Mouse (Mus musculus) heart, postnatal 14 days (tissue): ENCODE measurements around the gene Pigv. TPM values are rescaled to one million over a fixed set of nuclear protein-coding genes. Genes with fewer than 3 reads are reported as not detected.

ENCODE experiments used
- DNase-seq, 2 experiments: peaks; one replicate each; pipeline ENCODE4 v3.0.0; 2021 to 2022
- intact Hi-C: fragments of 180-260 bp; cut with DNase I; formaldehyde crosslinking; loops from one replicate; pipeline ENCODE4 v1.15.1; 2025
- microRNA-seq, 2 experiments: library from miRNA; unstranded; fragments of <30 nt; microRNA quantifications; one replicate each; pipeline ENCODE4 v1.2.0; 2021 to 2022
- total RNA-seq, 2 experiments: library from RNA; stranded (reverse); gene quantifications; 2 replicates each; pipeline ENCODE4 v1.2.3; 2021

Pigv gene
- total RNA-seq, 2 experiments from 2014 or later = 10.4 to 10.7 TPM

DNA sequence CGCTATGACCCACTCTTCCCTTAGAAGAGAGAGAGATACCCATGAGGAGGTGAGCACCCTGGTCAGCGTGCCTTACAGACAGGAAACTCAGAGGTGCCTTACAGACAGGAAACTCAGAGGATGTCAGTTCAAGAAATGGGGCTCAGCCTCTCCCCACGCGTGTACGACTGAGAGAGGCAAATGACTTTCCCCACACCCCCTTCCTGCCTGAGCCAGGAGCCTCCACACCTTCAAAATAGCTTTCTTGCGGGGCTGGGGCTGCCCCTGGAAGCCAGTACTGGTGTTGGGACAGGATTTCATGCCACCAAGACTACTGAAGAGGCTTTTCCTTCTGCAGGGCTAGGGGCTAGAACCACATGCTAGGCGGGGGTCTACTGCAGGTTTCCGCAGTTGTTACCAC is 51.8 kb downstream of the Pigv start:
- no peak for DNase-seq
- intact Hi-C loops = no loop called here

DNA sequence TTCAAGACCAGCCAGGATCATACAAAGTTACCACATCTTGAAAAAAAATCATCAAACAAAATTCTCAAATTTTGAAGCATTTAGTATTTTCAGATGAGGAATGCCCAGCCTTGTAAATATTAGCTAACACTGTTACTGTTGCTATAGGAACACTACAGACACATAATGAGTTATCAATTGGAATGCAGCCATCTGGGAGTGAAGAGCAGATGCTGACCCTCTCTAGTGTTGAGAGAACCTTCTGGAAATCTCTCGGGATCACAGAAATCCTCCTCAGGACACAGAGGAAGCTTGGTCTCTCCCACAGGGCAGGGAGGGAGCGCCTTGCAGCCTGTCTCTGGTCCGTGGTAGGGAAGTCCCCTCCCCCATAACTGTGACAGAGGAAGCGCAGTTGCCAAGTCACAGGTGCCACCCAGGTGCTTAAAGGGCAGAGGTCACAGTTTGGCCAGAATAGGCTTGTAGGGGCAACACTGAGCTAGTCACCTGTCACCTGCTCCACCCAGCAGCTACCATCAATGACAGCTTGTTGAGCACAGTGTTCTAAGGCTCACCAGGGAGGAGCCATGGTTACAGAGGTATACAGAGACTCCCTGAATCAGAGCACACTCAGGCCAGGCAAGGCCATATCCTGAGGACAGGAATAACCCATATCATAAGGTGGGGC is 52.8 kb downstream of the Pigv start:
- intact Hi-C loops = no loop called here
- DNase-seq = no peak

DNA sequence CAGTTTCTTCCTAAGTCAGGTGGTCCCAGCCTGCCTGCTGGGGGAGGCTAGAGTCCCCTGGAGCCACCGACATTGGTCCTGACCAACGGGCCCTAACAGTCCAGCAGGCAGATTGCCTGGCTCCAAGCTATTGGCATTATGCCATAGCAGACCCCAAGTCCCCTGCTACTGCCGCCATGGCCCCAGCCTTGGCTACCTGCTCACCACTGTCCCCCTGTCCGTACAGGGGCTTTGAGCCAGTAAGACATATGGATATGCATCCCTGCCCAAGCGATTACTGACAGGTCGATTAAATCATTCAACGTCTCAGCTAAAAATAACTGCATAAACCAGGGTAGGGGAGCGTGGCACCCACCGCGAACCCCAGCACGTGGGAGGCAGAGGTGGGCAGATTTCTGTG is 54.5 kb downstream of the Pigv start:
- no peak for DNase-seq

DNA sequence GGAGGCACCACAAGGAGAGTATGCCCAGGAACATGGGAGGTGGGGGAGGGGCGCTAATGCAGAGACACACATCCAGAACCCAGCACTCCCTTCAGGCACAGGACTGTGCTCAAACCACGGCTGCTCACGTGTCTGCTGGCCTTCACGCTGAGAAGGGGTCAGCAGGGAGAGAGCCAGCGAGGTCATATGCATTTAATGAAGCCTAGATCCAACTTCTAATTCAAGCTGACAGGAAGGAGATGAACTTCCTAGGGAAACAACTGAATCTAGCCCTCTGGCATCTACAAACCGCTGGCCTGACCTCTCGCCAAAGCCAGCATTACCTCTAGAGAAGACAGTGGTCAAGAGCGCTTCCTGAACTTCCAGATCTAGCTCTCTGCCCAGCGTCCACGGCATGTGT is 57.0 kb downstream of the Pigv start:
- DNase-seq = no peak

More for the DNA sequence above, 54.5 kb downstream of the Pigv start:
- intact Hi-C loops = no loop called here

DNA sequence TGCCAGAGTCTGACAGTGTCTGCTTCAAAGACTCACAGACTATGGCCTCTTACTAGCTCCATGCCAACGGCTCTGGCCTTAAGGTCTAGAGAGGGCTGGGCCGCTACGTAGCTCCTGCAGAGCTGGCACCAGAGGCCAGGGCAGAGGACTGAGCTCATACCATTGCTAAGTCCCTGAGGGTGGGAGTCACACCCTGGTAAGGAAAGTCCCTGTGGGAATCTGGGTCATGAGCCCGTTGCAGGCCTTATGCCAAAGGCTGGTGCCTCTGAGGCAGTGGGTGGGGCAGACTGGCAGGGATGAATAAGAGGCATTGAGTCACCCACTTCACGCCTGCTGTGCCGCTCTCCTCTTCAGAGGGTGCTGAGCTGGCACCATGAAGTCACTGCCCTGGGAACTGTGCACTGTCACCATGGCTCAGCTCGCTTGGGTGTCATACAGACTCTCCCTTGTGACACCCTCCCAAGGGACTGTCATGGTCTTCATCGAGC is 58.1 kb downstream of the Pigv start:
- intact Hi-C loops = loop anchor here (5.0 kb wide), 1 partner anchor 33 kb away; no protein-coding TSS in a partner anchor
- DNase-seq = peak in 1 of 2 experiments; percentile 30

More for the DNA sequence above, 57.0 kb downstream of the Pigv start:
- intact Hi-C loops = no loop called here

DNA sequence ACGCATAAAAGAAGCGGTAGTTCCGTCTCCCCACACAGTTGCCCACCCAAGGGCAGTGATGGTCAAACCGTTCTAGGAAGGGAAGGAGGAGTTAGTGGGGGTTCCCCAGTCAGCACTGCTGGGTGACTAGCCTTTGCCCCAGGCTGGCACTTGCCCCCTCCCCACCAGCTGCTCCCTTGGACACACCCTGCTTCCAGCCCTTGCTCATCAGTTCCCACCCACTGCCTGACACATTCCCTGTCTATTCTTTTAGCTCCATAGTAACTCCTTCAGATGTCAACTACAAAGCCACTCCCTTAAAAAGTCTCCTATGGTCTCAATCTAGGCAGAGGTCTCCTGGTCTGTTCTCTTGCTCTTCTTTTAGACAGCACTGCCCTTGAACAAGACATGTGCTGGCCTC is 58.6 kb downstream of the Pigv start:
- intact Hi-C loops = loop anchor here (5.0 kb wide), 1 partner anchor 33 kb away; no protein-coding TSS in a partner anchor

DNA sequence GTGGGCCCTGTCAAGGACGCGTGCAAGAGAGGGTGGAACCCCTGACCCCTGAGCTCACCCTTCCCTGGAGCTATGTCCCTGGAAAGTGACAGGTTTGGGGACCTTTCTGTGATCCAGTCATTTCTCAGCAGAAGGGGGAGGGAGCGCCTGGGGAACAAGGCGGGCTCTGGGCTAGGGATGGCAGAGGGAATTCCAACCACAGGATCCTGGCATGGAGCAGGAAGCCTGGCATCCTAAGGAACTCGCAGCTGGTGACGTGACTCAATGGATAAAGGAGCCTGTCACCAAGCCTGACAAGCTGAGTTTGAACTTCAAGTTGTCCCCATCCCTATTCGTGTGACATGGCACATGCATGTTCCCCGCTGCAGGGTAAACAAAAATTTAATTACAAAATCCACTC is 59.4 kb downstream of the Pigv start:
- intact Hi-C loops = loop anchor here (5.0 kb wide), 1 partner anchor 34 kb away; no protein-coding TSS in a partner anchor
- DNase-seq = no peak

More for the DNA sequence above, 58.6 kb downstream of the Pigv start:
- DNase-seq = no peak

DNA sequence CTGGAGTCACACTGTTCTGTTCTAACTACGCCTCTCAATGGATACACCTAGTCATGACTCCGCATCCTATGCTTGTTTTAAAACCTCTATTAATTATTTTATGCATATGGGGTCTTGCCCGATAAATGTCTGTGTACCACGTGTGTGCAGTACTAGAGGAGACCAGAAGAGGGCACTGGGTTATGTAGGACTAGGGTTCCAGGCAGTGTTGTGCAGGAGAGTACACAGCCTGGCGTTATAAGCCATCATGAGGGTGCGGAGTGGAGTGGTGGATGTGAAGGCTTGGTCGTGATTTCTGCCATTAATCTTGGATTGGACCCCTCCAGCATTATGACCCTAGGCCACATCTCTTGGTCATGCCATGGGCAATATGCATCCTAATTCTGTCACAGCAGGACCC is 60.0 kb downstream of the Pigv start:
- no peak for DNase-seq
- intact Hi-C loops = loop anchor here (5.0 kb wide), 1 partner anchor 35 kb away; no protein-coding TSS in a partner anchor

DNA sequence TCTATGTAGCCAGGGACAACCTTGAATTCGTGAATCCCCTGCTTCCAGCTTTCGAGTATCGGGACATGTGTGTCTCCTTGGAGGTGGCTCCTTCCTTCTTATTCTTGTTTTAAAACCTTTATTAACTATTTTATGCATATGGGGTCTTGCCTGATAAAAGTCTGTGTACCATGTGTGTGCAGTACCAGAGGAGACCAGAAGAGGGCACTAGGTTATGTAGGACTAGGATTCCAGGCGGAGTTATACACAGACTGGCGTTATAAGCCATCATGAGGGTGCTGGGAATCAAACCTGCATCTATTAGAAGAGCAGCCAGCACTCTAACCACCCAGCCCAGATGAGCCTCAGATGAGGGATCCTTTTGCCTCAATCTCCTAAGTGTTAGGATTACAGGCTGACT is 60.6 kb downstream of the Pigv start:
- no peak for DNase-seq
- intact Hi-C loops = loop anchor here (5.0 kb wide), 1 partner anchor 35 kb away; no protein-coding TSS in a partner anchor

Small RNA genes lying within 50 kb of the gene (microRNA-seq; reads per million reads assigned to microRNA genes)
- gene Mir7227 = 0 reads per million in 2 experiments

Other genes starting within 250 kb of the Pigv start
- gene Tent5b, start 192.5 kb downstream of the Pigv start, total RNA-seq = 1 to 10 TPM; 3.5 to 5.1 TPM
- gene Trnp1, start 174.1 kb downstream of the Pigv start, total RNA-seq = 1 to 10 TPM; 1.6 to 3.1 TPM
- gene Kdf1, start 153.7 kb downstream of the Pigv start, total RNA-seq = not detected
- gene Nudc, start 126.7 kb downstream of the Pigv start, total RNA-seq = 10 to 100 TPM; 57.8 to 60.2 TPM
- gene Nr0b2, start 119.3 kb downstream of the Pigv start, total RNA-seq = 10 to 100 TPM; 20.1 to 23.2 TPM
- gene Gpatch3, start 97.9 kb downstream of the Pigv start, total RNA-seq = 1 to 10 TPM; 4.2 to 4.9 TPM
- gene Gpn2, start 88.3 kb downstream of the Pigv start, total RNA-seq = 1 to 10 TPM; 7.7 to 8.6 TPM
- 1 to 10 TPM; 1.9 TPM for gene Sfn, start 70.5 kb downstream of the Pigv start, total RNA-seq
- gene Zdhhc18, start 22.5 kb downstream of the Pigv start, total RNA-seq = 10 to 100 TPM; 17.6 to 21.6 TPM
- 10 to 100 TPM; 45.2 to 48.8 TPM for gene Arid1a, start 84.1 kb upstream of the Pigv start, total RNA-seq
- 1 to 10 TPM; 7.4 to 9.3 TPM for gene Rps6ka1, start 215.2 kb upstream of the Pigv start, total RNA-seq